Mouse (Mus musculus): ENCODE measurements at regions not wholly inside any gene's neighbourhood (a gene's known extent, or its start where the extent isn't known, plus 50 kb on each side); places are given as distances from the start of the nearest gene placed in this dataset.
A peak's percentile ranks its signal among the peaks of the same experiment; 100 is the strongest.
"Not testable (repeated sequence)": the region's sequence is repeated elsewhere in the genome, so short reads cannot be mapped to it uniquely, and the experiment has no call there.

- DNase-seq (ENCODE audit: low spot score in 2 of 2): peak; percentile 31 to 36
Observed at GRCm38 (mm10) chr15:93001346-93002001, 273.5 kb downstream of the Gxylt1 start.

DNA sequence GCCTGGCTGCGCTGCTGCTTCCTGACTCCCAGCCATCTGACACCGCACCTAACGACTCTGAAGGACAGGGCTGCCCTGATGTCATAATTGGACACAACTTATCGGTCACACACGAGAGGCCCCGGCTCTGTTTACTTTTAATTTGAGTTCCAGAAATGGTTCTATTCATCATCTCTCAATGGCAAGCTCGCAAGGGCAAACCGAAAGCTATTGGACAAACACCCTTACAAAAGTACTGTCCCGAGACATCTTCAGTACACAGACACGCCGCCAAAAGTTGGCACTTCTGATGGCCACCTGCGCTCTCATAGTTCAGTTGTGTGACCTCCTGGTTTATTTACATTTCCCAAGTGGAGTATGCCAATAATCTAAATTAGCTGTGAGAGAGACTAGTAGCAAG is 274.9 kb downstream of the Gxylt1 start:
- DNase-seq (ENCODE audit: low spot score in 2 of 2): no peak

- no peak for DNase-seq (ENCODE audit: low spot score in 2 of 2)
Observed at GRCm38 (mm10) chr15:92997933-92998332, 277.0 kb downstream of the Gxylt1 start.

DNA sequence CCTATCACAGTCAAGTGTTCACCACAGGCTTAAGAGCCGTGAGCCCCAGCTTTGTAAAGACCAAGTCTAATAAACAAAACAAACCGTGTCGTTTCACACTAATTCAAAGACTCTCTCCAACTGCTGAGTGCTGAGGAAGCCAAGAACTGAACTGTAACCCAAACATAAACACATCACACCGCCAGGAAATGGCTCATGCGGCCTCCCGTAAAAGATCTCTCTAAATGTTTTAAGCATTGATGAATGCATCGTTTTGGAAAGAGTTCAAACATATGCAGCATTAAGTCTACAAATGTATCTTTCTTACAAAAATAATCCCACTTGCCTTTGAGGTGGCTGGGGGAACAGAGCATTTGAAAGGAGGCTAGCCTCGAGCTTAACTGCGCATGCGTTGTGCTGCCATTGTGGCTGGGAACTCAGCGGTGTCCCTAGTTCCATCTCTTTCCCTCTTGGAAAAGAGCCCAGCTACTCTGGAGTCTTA is 280.7 kb downstream of the Gxylt1 start:
- peak in 1 of 2 experiments; percentile 32 for DNase-seq (ENCODE audit: low spot score in 2 of 2)

- no peak for DNase-seq (ENCODE audit: low spot score in 2 of 2)
Observed at GRCm38 (mm10) chr15:92993538-92994190, 281.3 kb downstream of the Gxylt1 start.

GRCm38 (mm10) chr15:92975774-92976173 is 299.2 kb downstream of the Gxylt1 start:
- DNase-seq (ENCODE audit: low spot score in 2 of 2): peak; percentile 37 to 55

DNA sequence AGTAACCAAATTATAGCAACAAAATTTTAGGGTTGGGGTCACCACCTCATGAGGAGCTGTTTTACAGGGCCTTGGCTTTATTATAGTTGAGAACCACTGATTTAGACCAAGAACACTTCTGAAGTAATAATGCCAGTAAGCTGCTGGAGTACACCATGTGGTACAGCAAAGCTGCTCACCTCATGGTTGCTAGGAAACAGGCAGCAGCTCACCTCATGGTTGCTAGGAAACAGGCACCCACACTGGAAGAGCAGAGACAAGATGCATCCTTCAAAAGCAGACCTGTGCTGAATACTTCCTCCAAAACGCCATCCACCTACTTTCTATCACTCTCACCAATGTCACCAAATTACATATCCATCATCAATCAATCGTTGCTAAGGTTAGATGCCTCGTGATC is 300.0 kb downstream of the Gxylt1 start:
- peak in 1 of 2 experiments; percentile 24 for DNase-seq (ENCODE audit: low spot score in 2 of 2)

DNA sequence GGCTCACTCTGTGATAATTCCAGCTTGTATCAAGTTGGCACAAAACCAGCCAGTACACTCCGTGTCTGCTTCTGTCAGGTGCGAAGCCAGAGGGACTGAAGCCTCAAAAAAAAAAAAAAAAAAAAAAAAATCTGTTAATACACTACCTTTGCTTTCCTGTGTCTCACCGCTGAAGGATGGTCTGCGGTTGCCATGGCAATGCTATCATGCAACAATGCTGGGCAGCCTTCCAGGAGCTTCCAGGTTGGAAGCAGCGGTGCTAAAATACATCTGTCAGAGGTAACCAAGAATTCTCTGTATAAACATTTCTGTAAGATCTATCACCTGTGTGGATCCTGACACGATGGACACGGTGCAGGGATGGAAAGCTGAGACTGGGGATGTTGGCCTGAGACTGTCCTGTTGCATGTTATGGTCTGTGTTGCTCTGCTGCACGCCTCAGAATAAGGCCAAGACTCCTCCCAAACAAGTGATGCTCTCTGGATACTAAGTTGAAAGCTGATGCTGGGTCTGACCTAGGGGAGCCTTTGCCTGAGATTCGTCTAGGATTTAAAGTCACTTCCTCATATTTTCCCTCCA is 301.2 kb downstream of the Gxylt1 start:
- no peak for DNase-seq (ENCODE audit: low spot score in 2 of 2)

GRCm38 (mm10) chr15:92965556-92965955 is 309.4 kb downstream of the Gxylt1 start:
- DNase-seq (ENCODE audit: low spot score in 2 of 2): no peak

- no peak for DNase-seq (ENCODE audit: low spot score in 2 of 2)
Observed at GRCm38 (mm10) chr15:92964901-92965300, 310.1 kb downstream of the Gxylt1 start.

GRCm38 (mm10) chr15:92964131-92964530 is 310.8 kb downstream of the Gxylt1 start:
- DNase-seq (ENCODE audit: low spot score in 2 of 2): no peak

DNA sequence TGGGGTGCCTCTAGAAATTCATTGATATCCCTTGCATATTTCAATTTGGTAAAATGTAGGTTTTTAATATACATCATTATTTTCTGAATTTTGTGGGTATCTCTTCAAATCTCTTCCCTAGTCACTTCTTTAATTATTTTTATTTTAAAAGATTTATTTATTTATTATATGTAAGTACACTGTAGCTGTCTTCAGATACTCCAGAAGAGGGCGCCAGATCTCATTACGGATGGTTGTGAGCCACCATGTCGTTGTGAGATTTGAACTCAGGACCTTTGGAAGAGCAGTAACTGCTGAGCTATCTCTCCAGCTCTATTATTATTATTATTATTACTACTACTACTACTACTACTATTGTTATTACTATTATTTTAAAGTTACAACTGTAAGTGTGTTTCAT is 324.1 kb downstream of the Gxylt1 start:
- not testable (repeated sequence) for DNase-seq (ENCODE audit: low spot score in 2 of 2)

DNA sequence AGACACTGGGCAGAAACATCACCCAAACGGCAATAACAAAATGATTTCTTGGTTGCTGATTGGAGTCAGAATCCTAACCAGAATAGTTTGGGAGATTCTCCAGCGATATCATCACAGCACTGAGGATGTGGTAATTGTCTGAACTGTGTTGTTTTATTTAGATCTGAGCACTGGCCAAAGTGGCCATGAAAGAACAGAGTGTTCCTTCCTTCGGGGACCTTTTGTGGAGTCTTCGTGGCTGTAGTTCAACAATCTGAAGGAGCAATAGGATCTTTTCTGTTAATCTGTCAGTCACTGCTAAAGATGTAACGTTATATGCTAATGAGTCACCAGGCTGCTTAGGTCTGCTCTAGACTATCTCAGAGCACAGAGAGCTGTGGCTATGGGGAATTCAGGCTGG is 328.8 kb downstream of the Gxylt1 start:
- DNase-seq (ENCODE audit: low spot score in 2 of 2): no peak

GRCm38 (mm10) chr15:92903821-92904220 is 371.2 kb downstream of the Gxylt1 start:
- DNase-seq (ENCODE audit: low spot score in 2 of 2): no peak

DNA sequence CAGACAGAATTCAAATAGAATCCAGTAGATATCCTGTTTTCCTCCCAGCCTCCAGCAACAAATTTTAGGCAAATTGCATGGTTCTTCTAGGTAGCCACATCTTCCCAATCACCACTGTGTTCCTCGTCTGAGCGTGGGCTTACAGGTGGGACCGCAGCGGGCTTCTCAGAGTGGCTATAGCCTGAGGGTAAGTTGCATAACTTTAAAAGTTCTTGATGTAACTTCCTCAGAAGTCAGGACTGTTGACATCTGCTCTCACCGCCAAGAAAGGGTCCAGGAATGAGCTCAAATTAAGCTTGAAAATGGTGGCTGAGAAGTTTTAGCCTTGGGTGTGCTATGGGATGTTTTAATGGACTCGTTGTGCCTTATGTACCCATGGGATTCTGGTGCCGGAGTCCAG is 377.7 kb downstream of the Gxylt1 start:
- no peak for DNase-seq (ENCODE audit: low spot score in 2 of 2)

DNA sequence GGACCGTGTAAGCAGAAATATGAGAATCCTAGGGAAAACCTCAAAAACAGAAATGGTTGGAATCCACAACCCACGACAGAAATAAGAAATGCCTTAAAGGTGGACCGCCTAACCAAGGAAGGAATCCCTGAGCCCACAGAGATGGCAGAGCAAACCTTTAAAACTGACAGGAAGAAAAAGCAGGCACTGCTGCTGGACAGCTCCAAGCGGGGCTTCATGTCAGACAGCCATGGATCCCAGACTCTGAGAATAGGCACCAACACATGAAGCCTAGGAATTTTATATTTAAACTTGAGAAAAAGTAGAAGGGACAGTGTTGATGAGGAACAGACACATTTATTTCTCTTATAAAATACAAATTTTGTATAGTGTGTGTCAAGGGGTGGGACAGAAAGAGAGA is 379.1 kb downstream of the Gxylt1 start:
- no peak for DNase-seq (ENCODE audit: low spot score in 2 of 2)

DNA sequence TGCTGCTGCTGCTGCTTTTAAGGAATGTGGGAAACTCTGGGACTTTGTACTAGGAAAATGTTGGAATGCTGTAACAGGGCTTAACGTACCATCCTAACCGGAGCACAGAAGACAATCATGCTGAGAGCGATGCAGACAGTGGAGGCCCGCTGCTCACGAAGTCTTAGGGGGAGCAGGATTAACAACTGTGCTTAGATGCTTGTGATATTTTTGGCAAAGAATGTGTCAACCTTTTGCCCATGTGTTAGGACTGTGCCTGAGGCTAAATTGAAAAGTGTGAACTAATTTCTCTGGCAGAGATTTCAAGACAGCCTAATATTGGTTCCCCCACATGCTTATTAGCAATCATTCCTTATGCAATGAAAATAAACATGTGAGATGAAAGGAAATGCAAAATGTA is 398.5 kb downstream of the Gxylt1 start:
- no peak for DNase-seq (ENCODE audit: low spot score in 2 of 2)

- no peak for DNase-seq (ENCODE audit: low spot score in 2 of 2)
Observed at GRCm38 (mm10) chr15:92864106-92864505, 410.9 kb downstream of the Gxylt1 start.

- no peak for DNase-seq (ENCODE audit: low spot score in 2 of 2)
Observed at GRCm38 (mm10) chr15:92850854-92851253, 424.1 kb downstream of the Gxylt1 start.

DNA sequence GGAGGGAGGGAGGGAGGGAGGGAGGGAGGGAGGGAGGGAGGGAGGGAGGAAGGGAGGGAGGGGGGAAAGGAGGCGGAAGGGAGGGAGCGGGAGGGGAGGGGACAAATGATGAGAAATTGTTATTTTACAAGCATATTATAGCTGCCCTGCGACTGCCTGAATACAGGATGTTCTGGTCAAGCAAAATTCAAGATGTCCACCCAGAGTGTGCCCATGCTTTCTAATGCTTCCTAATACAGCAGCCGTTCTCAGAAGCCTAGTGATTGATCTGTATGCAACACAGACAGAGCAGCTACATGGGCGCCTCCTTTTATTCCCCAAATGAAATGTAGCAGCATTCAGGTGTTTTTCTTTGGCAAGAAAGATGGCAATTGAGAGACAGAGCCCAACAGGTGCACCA is 434.9 kb downstream of the Gxylt1 start:
- DNase-seq (ENCODE audit: low spot score in 2 of 2): peak in 1 of 2 experiments; percentile 11

- DNase-seq (ENCODE audit: low spot score in 2 of 2): peak in 1 of 2 experiments; percentile 24
Observed at GRCm38 (mm10) chr15:92839611-92840010, 435.4 kb downstream of the Gxylt1 start.

GRCm38 (mm10) chr15:92826136-92826535 is 429.5 kb downstream of the Pdzrn4 start:
- DNase-seq (ENCODE audit: low spot score in 2 of 2): no peak
